Mouse (Mus musculus) heart, embryonic 16.5 days (tissue): Measurements from ENCODE around the gene Gli3. TPM values are rescaled to one million over a fixed set of nuclear protein-coding genes. Genes with fewer than 3 reads are reported as not detected.

Source experiments
- ATAC-seq: fragments of 200-750 bp; cut with Nextera tagmentation; replicated peaks from 2 replicates; pipeline ENCODE4 v1.8.0; 2017; ENCODE audit warnings: moderate number of reproducible peaks; ENCODE audit not compliant: insufficient read depth, low FRiP score; ENCODE audit errors: extremely low read depth
- H3K27ac ChIP-seq: fragments of 300-500 bp; sonication (generic); 2 replicates; pipeline ENCODE4 v1.5.1; 2014; ENCODE audit warnings: mild to moderate bottlenecking, low read length, control low read depth, moderate library complexity
- H3K27me3 ChIP-seq: fragments of 300-500 bp; sonication (generic); 2 replicates; pipeline ENCODE4 v1.6.1; 2014; ENCODE audit warnings: low read length, mixed read lengths; ENCODE audit not compliant: control insufficient read depth, insufficient read depth
- H3K36me3 ChIP-seq: fragments of 300-500 bp; sonication (generic); 2 replicates; pipeline ENCODE4 v1.6.1; 2014; ENCODE audit not compliant: control insufficient read depth, insufficient read depth
- H3K4me1 ChIP-seq: fragments of 300-500 bp; sonication (generic); 2 replicates; pipeline ENCODE4 v1.6.1; 2014; ENCODE audit warnings: low read length, mixed read lengths; ENCODE audit not compliant: control insufficient read depth, insufficient read depth
- H3K4me2 ChIP-seq: fragments of 300-500 bp; sonication (generic); 2 replicates; pipeline ENCODE4 v1.6.1; 2014; ENCODE audit warnings: low read depth, mild to moderate bottlenecking, control low read depth, low read length
- H3K4me3 ChIP-seq: fragments of 300-500 bp; sonication (generic); 2 replicates; pipeline ENCODE4 v1.5.1; 2014; ENCODE audit warnings: mild to moderate bottlenecking, control low read depth, low read length
- H3K9ac ChIP-seq: fragments of 300-500 bp; sonication (generic); 2 replicates; pipeline ENCODE4 v1.6.1; 2014; ENCODE audit warnings: low read length, control low read depth
- H3K9me3 ChIP-seq: fragments of 300-500 bp; sonication (generic); replicated peaks from 2 replicates; pipeline ENCODE4 v1.6.1; 2016; ENCODE audit warnings: low read length; ENCODE audit not compliant: control insufficient read depth
- WGBS: fragments of 180-500 bp; shearing (Covaris S2); extraction: QIAGEN DNeasy Blood & Tissue Kit; methylation state at CpG from one replicate; pipeline ENCODE4 v1.1.7; 2014; 5-methylcytosine and 5-hydroxymethylcytosine counted together
- polyA plus RNA-seq: library from polyadenylated mRNA; unstranded; fragments of >200 nt; fragmentation: Nextera tagmentation; extraction: Ambion mirVana; gene quantifications from 2 replicates; pipeline ENCODE4 v1.2.1, GENCODE M21; 2015

Gene Gli3
- polyA plus RNA-seq, 1 experiment from 2014 or later: 4.3 TPM

DNA sequence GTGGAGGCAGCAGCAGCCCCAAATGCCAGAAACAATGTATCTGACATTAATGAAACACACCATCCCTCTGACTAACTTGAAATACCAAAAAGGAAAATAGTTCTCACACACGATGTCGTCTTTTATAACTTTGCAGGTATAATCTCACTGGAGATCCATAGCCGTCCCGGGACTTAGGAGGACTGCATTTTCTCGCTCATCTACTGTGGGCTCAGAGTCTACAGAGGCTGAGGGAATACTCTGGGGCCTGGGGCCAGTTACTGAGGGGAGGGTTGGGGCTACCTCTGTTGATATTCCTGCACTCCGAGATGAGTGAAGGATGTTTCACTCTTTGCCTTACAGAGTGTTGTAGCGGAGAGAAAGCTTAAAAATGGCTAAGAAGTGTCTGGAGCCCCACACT lies 1.1 kb upstream of the Gli3 start:
- 0 out of 2 replicates have a peak, but pooled peaks cover 2% of the 10 kb centered on the region for H3K4me1 ChIP-seq
- H3K27me3 ChIP-seq: peaks cover 35% of the 10 kb centered on the region
- no peaks in the 10 kb centered on the region for H3K9me3 ChIP-seq
- H3K4me2 ChIP-seq: peak overlapping the region; percentile 90
- no peak overlapping the region for H3K9ac ChIP-seq
- no peak overlapping the region for H3K27ac ChIP-seq
- no peak overlapping the region; the same call in 1 of the 2 replicates for H3K4me3 ChIP-seq
- 30% methylated on average over 7 of the region's 7 CpGs for WGBS
- H3K36me3 ChIP-seq: no peaks in the 10 kb centered on the region
- no peak for ATAC-seq

DNA sequence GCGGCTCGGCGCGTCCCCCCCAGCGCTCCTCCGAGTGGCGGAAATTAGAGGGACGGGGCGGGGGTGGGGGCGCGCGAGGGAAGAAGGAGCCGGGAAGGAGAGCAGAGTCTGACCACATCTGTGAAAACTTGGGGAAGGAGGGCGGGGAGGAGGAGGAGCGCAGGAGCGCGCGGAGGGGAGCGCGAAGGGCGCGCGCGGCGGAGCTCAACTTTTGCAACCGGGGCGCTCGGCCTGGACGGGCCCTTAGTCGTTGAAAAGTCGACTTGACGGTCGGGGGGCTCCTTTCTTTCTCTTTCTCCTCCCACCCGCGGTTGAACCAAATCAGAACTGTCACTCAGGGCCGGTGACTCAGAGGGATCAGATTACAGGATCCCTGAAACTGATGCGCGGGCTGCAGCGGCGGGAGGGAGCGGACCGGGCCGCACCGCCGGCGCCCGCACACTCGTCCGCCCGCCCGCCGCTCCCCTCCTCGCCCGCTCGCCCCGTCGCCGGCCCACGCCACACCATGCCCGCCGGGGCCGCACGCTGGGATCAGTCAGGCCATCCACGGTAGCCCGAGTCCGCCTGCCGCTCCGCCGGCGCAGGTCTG lies 551 bp downstream of the Gli3 start:
- Histone ChIP-seq H3K9me3 (no peaks in the 10 kb centered on the region), H3K4me2 (peak overlapping the region; percentile 90), H3K27ac (peak overlapping the region; percentile 89), H3K36me3 (no peaks in the 10 kb centered on the region), H3K4me1 (0 out of 2 replicates have a peak, but pooled peaks cover 2% of the 10 kb centered on the region), H3K9ac (peak overlapping the region; percentile 84), H3K27me3 (peaks cover 35% of the 10 kb centered on the region), H3K4me3 (peak overlapping the region; percentile 75)
- peak; percentile 71 for ATAC-seq
- under 1% methylated on average over 59 of the region's 70 CpGs for WGBS

DNA sequence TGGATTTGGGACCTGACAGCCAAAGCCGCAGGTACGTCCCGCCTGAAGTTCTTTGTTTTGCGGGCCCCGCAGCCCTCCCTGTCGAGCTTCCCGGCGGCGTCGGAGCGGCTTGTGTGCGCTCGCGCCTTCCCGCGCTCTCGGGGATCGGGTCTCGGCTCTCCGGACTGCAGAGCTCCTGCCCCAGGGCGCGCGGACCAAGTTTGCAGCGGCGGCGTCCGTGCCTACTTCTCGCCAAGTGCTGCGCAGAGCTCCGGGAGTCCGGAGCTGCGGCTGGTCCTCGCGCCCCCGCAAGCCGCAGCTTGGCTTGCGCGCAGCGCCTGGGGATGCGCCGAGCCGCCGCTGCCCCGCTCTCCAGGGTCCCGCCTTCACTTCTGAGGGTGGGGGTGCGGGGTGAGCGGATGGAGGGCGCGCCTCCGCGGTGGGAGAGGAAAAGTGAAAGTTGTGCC lies 1.1 kb downstream of the Gli3 start:
- H3K27me3 ChIP-seq: peaks cover 35% of the 10 kb centered on the region
- peak overlapping the region; percentile 75 for H3K4me3 ChIP-seq
- peak overlapping the region; percentile 89 for H3K27ac ChIP-seq
- no peaks in the 10 kb centered on the region for H3K36me3 ChIP-seq
- H3K9ac ChIP-seq: peak overlapping the region; percentile 84
- H3K4me1 ChIP-seq: 0 out of 2 replicates have a peak, but pooled peaks cover 2% of the 10 kb centered on the region
- WGBS: under 1% methylated on average over 51 of the region's 51 CpGs
- H3K9me3 ChIP-seq: no peaks in the 10 kb centered on the region
- peak overlapping the region; percentile 90 for H3K4me2 ChIP-seq
- no peak for ATAC-seq

DNA sequence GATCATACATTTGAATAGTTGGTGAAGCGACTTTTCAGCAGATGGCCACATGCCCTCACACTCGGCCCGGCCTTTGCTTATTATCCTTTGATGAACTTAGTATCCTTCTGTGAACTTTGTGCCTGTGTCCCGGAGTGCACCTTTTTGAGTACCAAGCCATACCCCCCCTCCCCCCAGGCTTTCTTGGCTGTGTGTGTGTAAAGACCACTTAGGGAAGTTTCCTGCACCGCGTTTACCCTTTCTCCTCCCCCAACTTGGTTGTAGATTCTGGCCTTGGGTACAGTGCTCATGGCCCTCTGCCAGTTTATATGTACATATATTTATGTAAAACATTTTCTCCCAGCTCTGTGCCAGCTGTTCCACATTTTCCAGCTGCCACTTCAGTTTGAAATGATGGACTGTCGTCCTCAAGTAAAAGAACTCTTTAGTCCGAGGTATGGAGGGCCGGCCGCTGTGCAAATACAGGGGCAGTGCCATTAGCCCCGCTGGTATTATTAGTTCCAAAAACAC lies 1.8 kb downstream of the Gli3 start:
- Histone ChIP-seq H3K9ac (peak overlapping the region; percentile 84), H3K4me2 (peak overlapping the region; percentile 90), H3K27me3 (peaks cover 35% of the 10 kb centered on the region), H3K9me3 (no peaks in the 10 kb centered on the region), H3K4me3 (peak overlapping the region; percentile 75), H3K36me3 (no peaks in the 10 kb centered on the region), H3K4me1 (0 out of 2 replicates have a peak, but pooled peaks cover 2% of the 10 kb centered on the region), H3K27ac (peak overlapping the region; percentile 89)
- WGBS: 16% methylated on average over 11 of the region's 11 CpGs
- ATAC-seq: no peak

DNA sequence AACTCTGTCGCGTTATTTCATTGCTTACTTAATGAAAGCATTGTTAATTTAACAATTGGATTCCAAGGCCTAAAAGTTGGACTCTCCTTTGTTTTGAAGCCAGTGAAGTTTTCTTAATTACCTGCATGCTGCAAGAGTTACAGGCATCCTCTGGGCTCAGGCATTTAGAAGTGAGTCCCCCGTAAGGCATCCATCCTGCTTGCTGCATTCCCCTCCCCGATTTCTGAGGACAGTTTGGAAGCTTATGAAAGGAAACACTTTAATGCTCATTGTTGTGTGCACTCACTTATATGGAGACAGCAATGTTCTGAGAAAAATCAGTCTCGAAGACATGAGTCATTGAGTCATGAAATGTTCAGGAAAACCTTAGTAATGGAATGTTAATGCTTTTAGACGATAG lies 3.5 kb downstream of the Gli3 start:
- Histone ChIP-seq H3K4me1 (0 out of 2 replicates have a peak, but pooled peaks cover 2% of the 10 kb centered on the region), H3K27ac (no peak overlapping the region), H3K9me3 (no peaks in the 10 kb centered on the region), H3K9ac (no peak overlapping the region), H3K4me3 (no peak overlapping the region), H3K36me3 (no peaks in the 10 kb centered on the region), H3K27me3 (peaks cover 31% of the 10 kb centered on the region), H3K4me2 (no peak overlapping the region)
- ATAC-seq: no peak
- 54% methylated on average over 6 of the region's 6 CpGs for WGBS

DNA sequence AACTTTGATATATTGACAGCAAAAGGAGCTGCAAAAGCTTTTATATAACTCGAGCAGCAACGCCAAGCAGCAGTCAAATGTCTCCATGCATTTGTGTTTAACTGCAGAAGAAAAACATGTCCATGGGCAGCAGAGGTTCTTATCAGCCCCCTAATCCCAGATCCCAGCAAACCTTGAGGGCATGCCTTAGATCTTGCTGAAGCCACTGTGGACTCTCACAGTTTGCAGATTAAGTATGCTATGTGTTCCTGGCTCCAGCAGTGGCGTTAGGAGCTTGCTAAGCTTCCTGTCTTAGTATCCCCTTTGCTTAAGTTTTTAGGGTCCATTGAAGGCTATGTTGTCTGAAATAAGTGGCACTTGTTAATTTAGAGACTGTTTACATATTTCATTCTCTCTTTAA lies 4.4 kb downstream of the Gli3 start:
- no peak overlapping the region for H3K4me3 ChIP-seq
- H3K27ac ChIP-seq: no peak overlapping the region
- H3K4me1 ChIP-seq: 0 out of 2 replicates have a peak, but pooled peaks cover 2% of the 10 kb centered on the region
- peaks cover 23% of the 10 kb centered on the region for H3K27me3 ChIP-seq
- H3K4me2 ChIP-seq: no peak overlapping the region
- no peak overlapping the region for H3K9ac ChIP-seq
- WGBS: 60% methylated on average over 3 of the region's 3 CpGs
- H3K9me3 ChIP-seq: no peaks in the 10 kb centered on the region
- no peak for ATAC-seq
- no peaks in the 10 kb centered on the region for H3K36me3 ChIP-seq

DNA sequence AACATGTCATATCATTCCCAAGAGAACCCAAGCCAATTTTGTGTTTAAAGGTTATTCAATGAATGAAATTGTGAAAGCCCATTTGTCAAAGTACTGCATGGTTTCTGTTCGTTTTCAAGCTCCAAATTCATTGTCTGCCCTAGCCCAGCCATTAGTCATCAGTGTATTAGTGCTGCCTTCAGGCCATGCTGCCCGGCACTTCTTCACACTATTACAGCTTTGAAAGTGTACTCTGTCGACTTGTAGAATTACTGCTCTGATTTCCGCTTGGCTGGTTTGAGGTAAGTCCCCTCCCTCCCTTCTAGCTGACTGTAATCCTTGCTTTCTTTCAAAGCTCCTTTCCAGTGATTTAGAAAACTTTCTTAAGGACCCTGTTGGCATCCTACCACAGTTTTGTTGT lies 5.4 kb downstream of the Gli3 start:
- no peak overlapping the region for H3K27ac ChIP-seq
- 59% methylated on average over 4 of the region's 4 CpGs for WGBS
- no peak for ATAC-seq
- no peaks in the 10 kb centered on the region for H3K36me3 ChIP-seq
- H3K9ac ChIP-seq: no peak overlapping the region
- H3K4me3 ChIP-seq: no peak overlapping the region
- H3K4me1 ChIP-seq: 0 out of 2 replicates have a peak, but pooled peaks cover 4% of the 10 kb centered on the region
- no peaks in the 10 kb centered on the region for H3K9me3 ChIP-seq
- no peak overlapping the region for H3K4me2 ChIP-seq
- peaks cover 15% of the 10 kb centered on the region for H3K27me3 ChIP-seq

DNA sequence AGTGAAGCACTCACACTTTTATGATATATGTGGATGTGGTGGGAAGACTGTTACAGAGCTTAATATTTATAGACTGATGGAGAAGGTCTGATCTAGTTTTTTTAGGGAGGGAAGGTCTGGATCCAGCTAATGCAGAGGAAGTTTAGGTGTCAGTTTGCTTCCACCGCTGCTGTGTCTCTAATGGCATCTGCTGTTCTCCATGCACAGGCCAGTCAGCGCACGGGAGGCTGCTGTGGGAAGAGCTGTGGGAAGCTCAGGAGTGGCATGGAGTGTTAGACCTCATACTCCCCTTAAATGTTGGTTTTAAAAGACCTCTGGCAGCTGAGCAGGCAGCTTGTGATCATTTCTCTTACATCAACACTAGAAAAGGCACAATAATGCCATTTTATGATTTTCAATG lies 7.0 kb downstream of the Gli3 start:
- H3K4me3 ChIP-seq: no peak overlapping the region
- H3K4me1 ChIP-seq: 0 out of 2 replicates have a peak, but pooled peaks cover 2% of the 10 kb centered on the region
- 77% methylated on average over 3 of the region's 3 CpGs for WGBS
- no peaks in the 10 kb centered on the region for H3K36me3 ChIP-seq
- H3K9ac ChIP-seq: no peak overlapping the region
- H3K27me3 ChIP-seq: no peaks in the 10 kb centered on the region
- no peak overlapping the region for H3K27ac ChIP-seq
- H3K4me2 ChIP-seq: no peak overlapping the region
- ATAC-seq: no peak
- no peaks in the 10 kb centered on the region for H3K9me3 ChIP-seq

DNA sequence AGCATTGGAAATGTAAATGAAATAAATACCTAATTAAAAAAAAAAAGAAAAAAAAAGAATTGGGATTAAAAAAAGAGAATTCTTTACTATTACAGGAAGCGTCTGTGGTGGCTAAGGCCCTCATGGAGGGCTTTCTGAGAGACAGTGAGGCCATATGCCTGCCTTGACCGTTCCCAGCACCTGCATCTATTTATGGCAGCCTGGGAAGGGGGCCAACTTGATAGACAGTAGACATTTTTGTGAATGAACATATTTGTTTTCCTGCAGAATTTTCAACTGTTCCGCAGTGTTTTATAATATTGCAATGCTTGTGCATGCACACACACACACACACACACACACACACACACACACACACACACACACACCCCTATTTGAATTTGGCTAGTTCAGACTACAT lies 9.7 kb downstream of the Gli3 start:
- Histone ChIP-seq H3K4me2 (no peak overlapping the region), H3K4me1 (0 out of 2 replicates have a peak, but pooled peaks cover 2% of the 10 kb centered on the region), H3K9ac (no peak overlapping the region), H3K27me3 (no peaks in the 10 kb centered on the region), H3K36me3 (no peaks in the 10 kb centered on the region), H3K9me3 (no peaks in the 10 kb centered on the region), H3K27ac (no peak overlapping the region), H3K4me3 (no peak overlapping the region)
- WGBS: 52% methylated on average over 3 of the region's 3 CpGs
- ATAC-seq: no peak
